Comparison of ENCODE assay signal across 8 mouse cellular contexts in the genomic region with DNA sequence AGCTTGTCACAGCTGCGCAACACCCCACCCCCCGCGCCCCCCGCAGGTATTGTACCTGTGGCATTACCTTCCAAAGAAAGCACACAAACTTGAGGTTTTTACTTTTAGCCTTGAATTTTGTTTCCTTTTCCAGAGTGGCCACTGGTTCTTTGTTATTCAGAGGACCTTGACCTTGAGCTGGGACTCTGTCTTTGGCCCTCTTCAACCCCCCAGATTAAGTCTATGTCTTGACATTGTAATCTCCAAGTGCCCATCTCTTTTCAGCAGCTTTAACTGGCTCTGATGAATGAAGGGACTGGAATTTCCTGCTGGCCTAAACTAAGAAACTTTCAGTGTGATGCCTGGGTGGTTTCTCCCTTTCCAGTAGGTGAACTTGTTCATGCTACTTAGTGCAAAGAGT. TPM values are rescaled to one million over a fixed set of nuclear protein-coding genes. Genes with fewer than 3 reads are reported as not detected.
A peak's percentile ranks its signal among the peaks of the same experiment; 100 is the strongest.
DNase-seq lines count a peak whose midpoint lies in the region; ATAC-seq and TF ChIP-seq lines count a peak whose summit lies in the region.

No protein-coding gene starts in this region.

- H3K27ac ChIP-seq in forebrain, embryonic 13.5 days: no peak overlapping the region
- H3K27ac ChIP-seq in liver, embryonic 11.5 days (ENCODE audit: low read depth, low read length): no peak overlapping the region
- 0 out of 2 replicates have a peak overlapping the region, but pooled peaks have one; percentile 77 for H3K27ac ChIP-seq in stomach, embryonic 15.5 days

- no peaks in the 10 kb centered on the region for H3K9me3 ChIP-seq in forebrain, embryonic 13.5 days (replicated peaks)
- no peaks in the 10 kb centered on the region for H3K9me3 ChIP-seq in liver, embryonic 11.5 days (ENCODE audit: control insufficient read depth, low read length)
- no peaks in the 10 kb centered on the region for H3K9me3 ChIP-seq in stomach, embryonic 15.5 days

- H3K36me3 ChIP-seq in forebrain, embryonic 13.5 days (ENCODE audit: poor library complexity, severe bottlenecking): no peaks in the 10 kb centered on the region
- no peaks in the 10 kb centered on the region for H3K36me3 ChIP-seq in liver, embryonic 11.5 days (ENCODE audit: control insufficient read depth, insufficient read depth, low read length)
- no peaks in the 10 kb centered on the region for H3K36me3 ChIP-seq in stomach, embryonic 15.5 days

- intact Hi-C loops in left cerebral cortex, postnatal 36 days (cut with DNase I): loop anchor here (5.0 kb wide), 2 partner anchors 68 to 77 kb away; no protein-coding TSS in a partner anchor

- no peaks in the 10 kb centered on the region; the same call in 1 of the 2 replicates for H3K4me1 ChIP-seq in lung, adult 2 months (ENCODE audit: control insufficient read depth, insufficient read depth, low read length)
- peaks cover 14% of the 10 kb centered on the region for H3K4me1 ChIP-seq in forebrain, embryonic 13.5 days
- no peaks in the 10 kb centered on the region for H3K4me1 ChIP-seq in liver, embryonic 11.5 days (replicated peaks; ENCODE audit: control insufficient read depth, insufficient read depth, low read length)
- H3K4me1 ChIP-seq in stomach, embryonic 15.5 days: peaks cover 12% of the 10 kb centered on the region

- 0 out of 2 replicates have a peak overlapping the region, but pooled peaks have one; percentile 82 for H3K9ac ChIP-seq in forebrain, embryonic 13.5 days
- no peak overlapping the region for H3K9ac ChIP-seq in liver, embryonic 11.5 days (ENCODE audit: low read depth, low read length)
- H3K9ac ChIP-seq in stomach, embryonic 15.5 days: 0 out of 2 replicates have a peak overlapping the region, but pooled peaks have one; percentile 86

- H3K4me3 ChIP-seq in lung, adult 2 months (replicated peaks; ENCODE audit: extremely low read depth, low read depth, low read length): peak overlapping the region; percentile 67
- H3K4me3 ChIP-seq in forebrain, embryonic 13.5 days: peak overlapping the region; percentile 54
- H3K4me3 ChIP-seq in liver, embryonic 11.5 days (ENCODE audit: low read depth, low read length): peak overlapping the region; percentile 71
- H3K4me3 ChIP-seq in stomach, embryonic 15.5 days (replicated peaks): peak overlapping the region; percentile 78

- DNase-seq in lung, adult 2 months: no peak
- no peak for DNase-seq in lung, postnatal 14 days
- DNase-seq in liver, embryonic 11.5 days (ENCODE audit: low spot score): no peak
- no peak for DNase-seq in left cerebral cortex, postnatal 36 days (ENCODE audit: low spot score in 2 of 2)
- no peak for DNase-seq in right cerebral cortex, postnatal 36 days (ENCODE audit: low spot score in 2 of 2)
- no peak for DNase-seq in right cerebral cortex, postnatal 4 days

- peaks cover 9% of the 10 kb centered on the region; the same call in 1 of the 2 replicates for H3K27me3 ChIP-seq in forebrain, embryonic 13.5 days
- H3K27me3 ChIP-seq in liver, embryonic 11.5 days (replicated peaks; ENCODE audit: control insufficient read depth, insufficient read depth, low read length): peaks cover 23% of the 10 kb centered on the region
- no peaks in the 10 kb centered on the region for H3K27me3 ChIP-seq in stomach, embryonic 15.5 days (replicated peaks)

- 41% methylated on average over 4 of the region's 4 CpGs for WGBS in lung, adult 2 months
- WGBS in forebrain, embryonic 13.5 days: 19% methylated on average over 4 of the region's 4 CpGs
- 25% methylated on average over 4 of the region's 4 CpGs for WGBS in liver, embryonic 11.5 days
- WGBS in stomach, embryonic 15.5 days: 18% methylated on average over 4 of the region's 4 CpGs

- H3K4me2 ChIP-seq in forebrain, embryonic 13.5 days: peak overlapping the region; percentile 98
- H3K4me2 ChIP-seq in liver, embryonic 11.5 days: peak overlapping the region; percentile 84
- H3K4me2 ChIP-seq in stomach, embryonic 15.5 days: peak overlapping the region; percentile 94

- no peak for TF ChIP-seq POLR2A in lung, adult 2 months (IDR thresholded peaks at IDR 0.05; ENCODE audit: borderline replicate concordance, extremely low read depth, low read depth, low read length)

- ATAC-seq in forebrain, embryonic 13.5 days: no peak
- no peak for ATAC-seq in liver, embryonic 11.5 days (replicated peaks; ENCODE audit: low FRiP score)
- ATAC-seq in stomach, embryonic 15.5 days (ENCODE audit: insufficient read depth, low FRiP score, low read depth): no peak

- TF ChIP-seq CTCF in lung, adult 2 months (IDR thresholded peaks at IDR 0.05; ENCODE audit: insufficient read depth, low read length): no peak

RNA-seq across cellular contexts. Expression of a gene that starts 0.9 kb away (rescaled TPM):
- 5.9 and 9.0 TPM in 2 replicates for polyA plus RNA-seq in lung, adult 2 months (2012; rRNA removed)
- polyA plus RNA-seq in forebrain, embryonic 13.5 days (2015; fragmentation: Nextera tagmentation; extraction: Ambion mirVana): 14.2 and 16.3 TPM in 2 replicates
- polyA plus RNA-seq in liver, embryonic 11.5 days (2014; fragmentation: Nextera tagmentation; extraction: Ambion mirVana): 2.6 and 2.9 TPM in 2 replicates
- polyA plus RNA-seq in stomach, embryonic 15.5 days (2015; fragmentation: Nextera tagmentation; extraction: Ambion mirVana): 7.0 and 8.2 TPM in 2 replicates
- 10 to 100 TPM; 23.7 to 27.7 TPM for total RNA-seq in left cerebral cortex, postnatal 36 days (2021)
